Mouse (Mus musculus) liver (tissue): ENCODE data around the gene Pvalb.

Experiments
- DNase-seq: peaks from one replicate; pipeline ENCODE4 v3.0.0-alpha.2; 2020; ENCODE audit warnings: mixed read lengths

Gene Pvalb

GRCm38 (mm10) chr15:78206312-78206711, at the start of gene Pvalb:
Pvalb (minus strand) TSS chr15:78206400.
- DNase-seq: no peak

DNA sequence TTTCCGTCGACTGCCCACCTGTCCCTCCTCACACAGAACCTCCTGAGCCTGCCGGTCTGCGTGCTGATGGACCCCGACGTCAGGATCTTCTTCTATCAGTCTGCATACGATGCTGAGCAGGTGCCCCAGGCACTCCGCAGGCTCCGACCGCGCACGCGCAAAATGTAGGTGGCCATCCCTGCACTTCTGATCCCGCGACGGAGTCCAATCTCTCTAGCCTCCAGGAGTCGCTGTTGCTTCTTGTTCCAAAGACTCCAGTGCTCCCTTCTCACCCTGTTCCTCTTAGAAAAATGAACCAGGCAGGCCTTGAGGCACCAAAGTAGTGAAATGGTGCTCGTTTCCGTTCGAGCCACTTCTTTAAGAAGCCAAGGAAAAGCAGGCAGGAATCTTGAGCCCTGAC, 48.6 kb upstream of the Pvalb start:
- DNase-seq: peak; percentile 54

DNA sequence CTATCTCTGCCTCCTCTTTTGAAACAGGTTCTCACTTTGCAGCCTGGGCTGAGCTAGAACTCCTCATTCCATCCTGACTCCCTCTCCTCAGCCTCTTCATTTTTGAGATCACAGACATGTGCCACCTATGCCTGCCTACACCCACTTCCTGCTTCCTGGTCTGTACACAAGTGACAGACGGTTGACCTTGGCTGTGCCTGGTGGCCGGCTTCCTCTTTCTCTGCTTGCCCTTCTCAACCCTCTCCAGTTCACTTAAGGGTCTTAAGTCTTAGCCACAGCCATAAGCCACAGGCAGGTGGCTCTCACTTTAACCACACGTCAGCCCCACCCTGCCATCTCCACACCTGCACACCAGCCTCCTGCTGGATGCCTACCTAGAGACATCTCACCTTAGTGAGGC, 42.2 kb upstream of the Pvalb start:
- DNase-seq: no peak

DNA sequence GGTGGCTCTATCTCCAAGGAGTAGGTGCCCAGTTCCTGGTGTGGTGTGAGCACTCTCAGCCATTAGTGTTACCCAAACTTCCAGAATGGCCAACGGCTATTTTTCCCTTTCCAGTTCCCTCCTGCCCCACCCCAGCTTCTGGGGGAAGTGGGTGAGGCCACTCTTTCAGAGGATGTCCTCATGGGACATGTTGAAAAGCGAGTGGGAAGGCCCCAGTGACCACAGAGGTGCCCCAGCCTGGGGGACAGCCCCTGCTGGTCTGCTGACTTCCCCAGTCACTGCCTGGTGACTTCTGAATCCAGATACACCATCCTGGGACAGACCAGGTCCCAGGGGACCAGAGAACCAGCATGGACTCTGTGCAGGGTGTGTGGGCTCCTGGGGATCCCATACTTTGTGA, 41.5 kb upstream of the Pvalb start:
- DNase-seq: no peak

DNA sequence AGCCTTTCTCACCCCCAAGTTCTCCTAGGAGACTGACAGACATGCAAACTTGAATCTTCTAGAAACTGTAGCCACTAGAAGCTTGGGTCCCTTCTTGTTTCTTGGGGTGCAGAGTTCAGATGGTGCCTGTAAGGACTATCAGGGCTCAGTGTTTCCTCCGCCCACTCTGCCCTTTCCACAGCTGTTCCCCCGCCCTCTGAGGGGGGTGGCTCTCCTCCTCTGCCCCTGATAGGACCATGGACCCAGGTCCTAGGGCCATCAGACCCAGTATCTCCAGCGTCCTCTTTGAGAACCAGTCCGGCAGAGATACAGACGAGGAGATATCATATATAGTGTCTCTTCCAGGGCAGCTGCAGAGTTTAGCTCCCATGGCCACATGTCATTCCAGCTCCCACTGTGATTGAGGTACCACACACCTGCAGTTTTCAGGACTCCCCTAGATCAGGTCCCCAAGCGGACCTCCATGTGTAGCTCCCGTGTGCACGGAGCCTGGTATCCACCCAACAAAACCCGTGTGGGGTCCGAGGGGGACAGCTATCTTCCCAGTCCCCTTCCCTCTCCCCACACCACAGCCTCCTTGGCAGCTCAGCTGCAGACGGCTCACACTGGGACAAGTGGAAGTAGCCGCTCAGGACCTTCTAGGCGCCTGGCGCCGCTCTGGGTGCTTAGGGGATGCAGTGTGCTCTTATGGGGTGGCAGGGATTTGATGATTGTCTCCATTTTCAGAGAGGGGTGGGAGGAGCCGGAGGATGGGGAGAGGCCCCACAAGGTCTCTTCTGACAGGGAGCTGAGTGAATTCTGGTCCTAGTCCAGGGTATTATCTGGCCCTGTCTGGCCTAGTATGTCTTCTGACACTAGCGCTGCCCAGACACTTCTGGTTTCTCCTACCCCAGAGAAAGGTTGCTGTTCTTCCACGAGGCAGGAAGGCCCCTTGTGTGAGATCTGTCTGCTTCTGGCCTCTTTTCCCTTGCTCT, 40.2 kb upstream of the Pvalb start:
- DNase-seq: no peak

DNA sequence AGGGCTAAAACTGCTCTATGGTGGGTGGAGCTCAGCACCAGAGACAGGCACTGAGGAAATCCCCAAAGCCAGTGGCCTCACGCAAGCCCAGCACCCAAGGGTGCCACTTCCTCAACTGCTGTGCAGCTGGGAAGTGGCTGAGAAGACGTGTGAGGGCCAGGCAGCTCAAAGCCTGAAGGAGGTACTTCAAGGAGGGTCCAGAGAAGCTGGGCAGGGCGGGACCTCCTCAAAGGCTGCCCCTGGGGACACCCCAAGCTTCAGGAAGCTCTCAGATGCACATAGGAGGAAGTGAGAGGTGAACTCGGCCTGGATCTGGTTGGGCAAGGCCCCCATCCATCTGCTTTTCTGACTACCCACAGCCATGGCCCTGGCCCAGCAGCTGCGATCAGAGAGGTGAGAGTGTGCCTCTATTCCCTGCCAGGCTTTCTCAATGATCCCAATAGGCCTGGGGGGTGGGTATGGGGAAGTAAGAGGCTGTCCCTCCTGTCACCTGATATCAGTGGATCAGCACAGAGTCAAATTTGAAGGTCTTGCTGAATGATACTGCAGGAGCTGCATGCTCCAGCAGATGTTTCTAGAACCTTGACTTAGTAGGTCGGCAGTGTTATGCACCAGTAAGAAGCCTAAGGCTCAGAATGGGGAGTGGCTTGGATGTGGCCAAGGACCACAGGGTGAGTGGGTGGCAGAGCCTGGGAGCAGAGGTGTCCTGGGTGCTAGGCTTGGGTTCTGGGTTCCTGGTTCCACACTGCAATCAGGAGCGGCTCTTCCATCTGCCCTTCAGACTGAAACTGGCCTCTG, 38.7 kb upstream of the Pvalb start, which contains the start of gene Ncf4:
Ncf4 (plus strand) TSS at position 107 of the 798 bp plus-strand sequence.
- peak; percentile 37 for DNase-seq

- DNase-seq: no peak
Measured at GRCm38 (mm10) chr15:78243774-78244173, 37.6 kb upstream of the Pvalb start.

GRCm38 (mm10) chr15:78243061-78243460, 36.9 kb upstream of the Pvalb start:
- DNase-seq: no peak

- no peak for DNase-seq
Measured at GRCm38 (mm10) chr15:78241335-78241734, 35.1 kb upstream of the Pvalb start.

DNA sequence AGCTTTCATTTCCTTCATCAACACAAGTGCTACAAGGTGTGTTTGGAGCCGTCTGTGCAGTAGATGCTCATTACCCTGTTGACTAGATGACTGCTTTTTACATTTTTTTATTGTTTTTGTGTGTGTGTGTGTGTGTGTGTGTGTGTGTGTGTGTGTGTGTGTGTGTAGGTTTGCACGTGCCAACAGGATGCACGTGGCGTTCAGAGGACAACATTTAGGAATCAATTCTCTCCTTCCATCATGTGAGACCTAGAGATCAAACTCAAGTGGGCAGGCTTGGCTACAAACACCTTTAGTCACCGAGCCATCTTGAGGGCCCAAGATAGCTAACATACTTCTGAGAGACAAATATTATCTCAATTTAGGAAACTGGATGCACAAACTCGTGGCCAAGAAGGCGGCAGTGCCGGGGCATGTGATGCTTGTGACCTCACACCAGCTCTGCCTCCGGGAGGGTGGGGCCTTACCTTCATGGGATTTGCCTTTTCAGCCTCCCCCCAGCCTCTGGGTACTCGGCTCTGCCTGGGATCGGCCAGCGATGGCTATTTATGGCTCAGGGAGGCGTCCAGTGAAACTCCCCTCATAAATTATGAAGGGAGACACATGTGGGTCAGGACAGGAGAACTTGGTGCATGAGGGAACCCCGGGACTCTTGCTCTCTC, 33.9 kb upstream of the Pvalb start:
- DNase-seq: no peak

- DNase-seq: peak; percentile 69
Measured at GRCm38 (mm10) chr15:78239453-78239852, 33.3 kb upstream of the Pvalb start.

GRCm38 (mm10) chr15:78234823-78235509, 28.8 kb upstream of the Pvalb start:
- DNase-seq: no peak

DNA sequence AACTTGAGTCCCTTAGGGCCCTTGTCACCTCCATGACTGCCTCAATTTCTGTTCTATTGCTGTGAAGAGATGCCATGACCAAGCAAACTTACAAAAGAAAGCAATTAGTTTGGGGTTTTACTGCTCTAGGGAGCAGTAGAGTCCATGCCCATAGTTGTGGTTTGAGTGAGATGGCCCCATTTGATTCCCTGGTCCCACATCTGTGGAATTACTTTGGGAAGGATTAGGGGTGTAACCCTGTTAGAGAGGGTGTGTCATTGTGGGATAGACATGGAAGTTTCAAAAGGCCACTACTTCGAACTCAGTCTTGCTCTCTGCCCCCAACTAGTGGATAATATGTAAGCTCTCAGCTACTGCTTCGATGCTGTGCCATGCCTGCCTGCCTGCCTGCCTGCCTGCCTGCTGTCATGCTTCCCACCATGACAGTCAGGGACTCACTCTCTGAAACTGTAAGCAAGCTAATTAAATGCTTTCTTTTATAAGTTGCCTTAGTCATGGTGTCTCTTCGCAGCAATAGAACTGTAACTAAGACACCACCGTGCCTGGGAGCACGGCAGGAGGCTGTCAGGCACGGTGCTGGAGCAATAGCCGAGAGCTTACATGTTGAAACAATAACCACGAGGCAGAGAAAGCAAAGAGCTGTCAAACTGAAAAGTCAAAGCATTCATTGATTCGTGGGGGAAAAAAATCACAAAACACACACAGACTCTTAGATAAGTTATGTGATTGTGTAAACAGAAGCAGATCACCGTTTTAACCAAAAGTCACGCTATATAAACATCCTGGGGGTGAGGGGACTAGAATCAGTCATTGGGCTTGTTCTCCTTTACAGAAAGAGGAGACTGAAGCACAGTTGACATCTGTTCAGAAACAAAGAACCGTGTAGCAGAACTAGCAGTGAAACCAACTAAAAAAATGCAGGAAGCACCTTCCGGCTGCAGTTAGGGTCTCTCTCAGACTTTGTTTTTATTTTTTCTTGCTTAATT, 25.4 kb upstream of the Pvalb start:
- DNase-seq: no peak

DNA sequence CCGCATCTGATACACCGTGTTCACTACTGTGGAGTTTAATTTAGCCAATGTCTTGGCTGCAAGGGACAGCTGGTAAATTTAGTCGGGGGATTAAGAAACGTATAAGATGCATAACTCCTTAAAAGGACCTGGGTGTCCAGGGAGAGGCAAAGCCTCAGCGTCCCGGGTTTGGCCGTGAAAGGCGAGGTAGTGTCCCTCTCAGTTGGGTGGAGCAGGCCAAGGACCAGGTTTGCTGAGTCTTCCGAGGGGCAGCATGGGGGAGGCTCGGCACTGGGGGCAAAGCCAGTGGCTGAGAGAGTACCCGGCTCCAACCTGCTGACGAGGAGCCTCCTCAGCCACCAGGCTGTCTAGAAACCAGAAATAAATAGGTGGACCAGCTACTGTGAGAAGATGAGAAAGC, 21.6 kb upstream of the Pvalb start:
- DNase-seq: no peak

DNA sequence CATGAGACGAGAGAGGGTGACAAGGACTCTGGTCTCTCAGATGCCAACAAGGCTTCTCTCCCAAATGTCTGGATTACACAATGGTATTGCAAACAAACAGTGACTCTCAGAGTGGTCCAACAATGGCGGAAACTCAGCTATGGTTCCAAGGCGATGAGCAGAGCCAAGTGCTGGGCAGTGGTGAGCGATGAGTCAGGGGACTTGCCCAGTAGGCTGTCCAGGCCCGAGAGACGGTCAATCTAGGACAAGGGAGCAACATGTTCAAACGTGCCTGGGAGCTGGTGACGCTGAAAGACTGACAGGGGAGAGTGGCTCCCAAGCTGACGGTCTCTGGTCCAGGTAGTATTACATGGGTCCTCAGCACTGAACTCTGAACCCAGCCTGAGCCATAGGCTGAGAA, 9.1 kb upstream of the Pvalb start:
- DNase-seq: no peak

- no peak for DNase-seq
Measured at GRCm38 (mm10) chr15:78211367-78211766, 5.2 kb upstream of the Pvalb start.

- DNase-seq: no peak
Measured at GRCm38 (mm10) chr15:78210203-78210602, 4.0 kb upstream of the Pvalb start.

GRCm38 (mm10) chr15:78205192-78205591, 1.0 kb downstream of the Pvalb start:
- DNase-seq: no peak

DNA sequence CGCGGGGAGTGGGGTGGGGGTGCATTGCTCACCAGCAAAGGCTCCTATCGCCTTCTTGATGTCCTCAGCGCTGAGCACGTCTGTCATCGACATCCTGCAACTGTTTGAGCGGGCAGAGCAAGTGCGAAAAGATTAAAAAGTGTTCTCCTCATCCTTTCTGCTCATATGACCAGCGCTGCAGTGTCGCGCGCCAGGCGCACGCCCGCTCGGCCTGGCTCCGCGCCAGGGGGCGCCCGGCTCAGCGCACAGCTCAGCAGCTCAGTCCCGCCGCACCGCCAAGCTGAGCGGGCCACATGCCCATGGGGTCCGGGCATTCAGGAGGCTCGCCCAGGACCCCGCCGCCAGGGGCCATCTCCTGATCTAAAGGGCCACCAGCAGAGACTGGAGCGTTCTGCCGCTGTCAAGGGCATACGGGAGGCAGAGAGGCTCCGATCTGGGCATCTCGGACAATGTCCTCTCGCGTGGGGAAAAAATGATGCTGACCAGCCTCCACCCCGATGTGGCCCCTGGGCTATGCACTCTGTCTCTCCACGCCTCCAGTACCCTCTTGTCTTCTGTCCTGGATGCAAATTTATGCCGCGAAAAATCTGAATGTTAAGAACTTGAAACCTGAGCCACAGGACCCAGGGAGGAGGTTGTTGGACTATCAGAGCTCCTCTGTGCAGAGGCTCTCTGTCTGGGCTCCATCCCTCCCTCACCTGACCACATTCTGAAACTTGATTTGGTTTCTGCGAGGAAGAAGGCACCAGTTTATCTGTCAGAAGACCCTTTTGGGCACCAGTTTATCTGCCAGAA, 1.9 kb downstream of the Pvalb start:
- peak; percentile 36 for DNase-seq
